Mouse (Mus musculus) bone marrow, adult 2 months (tissue): ENCODE results near the gene Ppp1r17. TPM values are rescaled to one million over a fixed set of nuclear protein-coding genes. Genes with fewer than 3 reads are reported as not detected.

Experiments used
- H3K27ac ChIP-seq: fragments of 200-500 bp; 2 replicates; pipeline ENCODE4 v1.5.1; 2012; ENCODE audit warnings: low read depth, mild to moderate bottlenecking, control low read depth, inconsistent platforms, low read length; ENCODE audit not compliant: control insufficient read depth, poor library complexity, insufficient read depth
- H3K4me1 ChIP-seq: fragments of 200-500 bp; 2 replicates; pipeline ENCODE4 v1.6.1; 2011; ENCODE audit warnings: low read length; ENCODE audit not compliant: control insufficient read depth, insufficient read depth
- H3K4me3 ChIP-seq: fragments of 200-500 bp; replicated peaks from 2 replicates; pipeline ENCODE3; 2011; ENCODE audit warnings: mild to moderate bottlenecking, low read depth, low read length, control low read depth; ENCODE audit not compliant: control insufficient read depth
- CTCF ChIP-seq: fragments of 200-500 bp; IDR thresholded peaks from 2 replicates; pipeline ENCODE4 v1.5.1; 2011; ENCODE audit warnings: low read length, control low read depth; ENCODE audit not compliant: control insufficient read depth, insufficient read depth
- POLR2A ChIP-seq: fragments of 200-500 bp; IDR thresholded peaks from 2 replicates; pipeline ENCODE4 v1.6.1; 2011; ENCODE audit warnings: low read depth, mild to moderate bottlenecking, control low read depth, low read length, borderline replicate concordance; ENCODE audit not compliant: control insufficient read depth
- WGBS: fragments of 180-500 bp; shearing (Covaris S2); methylation state at CpG from one replicate; pipeline ENCODE4 v1.1.7; 2018; 5-methylcytosine and 5-hydroxymethylcytosine counted together
- polyA plus RNA-seq: library from polyadenylated mRNA; stranded (reverse); fragments of >200 nt; gene quantifications from 2 replicates; pipeline ENCODE4 v1.2.4, GENCODE M21; 2011; ENCODE audit warnings: low replicate concordance; ENCODE audit not compliant: missing spikeins, insufficient read depth, insufficient read length

Gene Ppp1r17
- polyA plus RNA-seq, 1 experiment = not detected

DNA sequence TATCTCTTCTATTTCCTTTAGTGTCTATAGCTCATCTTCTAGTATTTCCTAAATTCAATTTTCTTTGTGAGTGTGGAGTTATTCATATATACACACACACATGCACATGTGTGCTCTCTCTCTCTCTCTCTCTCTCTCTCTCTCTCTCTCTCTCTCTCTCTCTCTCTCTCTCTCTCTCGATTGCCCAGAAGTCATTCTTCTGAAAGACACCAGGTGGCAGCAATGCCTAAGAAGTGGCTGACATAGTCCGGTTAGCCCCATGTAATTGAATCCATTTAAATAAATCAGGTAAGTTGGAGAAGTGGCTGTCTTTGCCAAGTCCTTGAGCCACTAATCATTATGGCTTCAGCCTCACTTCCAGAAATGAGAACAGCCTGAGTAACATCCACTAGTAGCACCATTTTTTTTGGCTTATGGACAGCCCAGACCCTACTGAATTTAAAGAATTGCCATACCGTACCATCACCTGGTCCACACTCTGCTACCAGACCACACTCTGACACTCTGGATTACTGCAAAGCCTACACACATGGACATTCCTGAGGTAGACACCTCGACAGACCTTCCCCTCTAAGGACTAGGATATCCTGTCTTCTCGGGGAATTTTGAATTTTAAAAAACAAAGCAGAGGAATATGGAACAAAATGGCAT, 49.5 kb downstream of the Ppp1r17 start:
- Histone ChIP-seq H3K27ac (no peak overlapping the region), H3K4me1 (no peaks in the 10 kb centered on the region), H3K4me3 (no peak overlapping the region)
- WGBS = 32% methylated on average over 5 of the region's 5 CpGs
- TF ChIP-seq POLR2A (no peak), CTCF (no peak)

GRCm38 (mm10) chr6:56068516-56068915, 51.2 kb downstream of the Ppp1r17 start:
- Histone ChIP-seq H3K27ac (no peak overlapping the region), H3K4me3 (no peak overlapping the region), H3K4me1 (no peaks in the 10 kb centered on the region)
- TF ChIP-seq CTCF = no peak

DNA sequence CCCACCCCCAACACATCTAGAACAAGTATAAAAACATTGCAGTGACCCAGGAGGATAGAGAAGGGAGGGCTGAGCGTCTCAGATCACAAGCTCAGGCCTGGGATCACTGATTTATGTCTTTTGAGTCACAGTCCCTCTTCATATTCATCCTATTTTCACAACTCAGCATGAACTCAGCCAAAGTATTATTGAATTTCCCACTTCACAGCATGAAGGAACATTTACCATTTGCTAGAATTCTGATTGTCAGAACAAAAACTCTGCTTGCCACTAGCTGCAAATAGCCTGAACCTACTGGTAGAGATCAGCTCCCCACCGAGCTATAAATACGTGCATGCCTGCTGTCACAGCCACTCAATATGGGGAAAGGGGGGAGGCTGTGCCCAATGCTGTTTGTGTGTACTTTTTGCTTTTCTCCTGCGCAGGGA, 59.1 kb downstream of the Ppp1r17 start:
- Histone ChIP-seq H3K4me3 (no peak overlapping the region), H3K4me1 (no peaks in the 10 kb centered on the region), H3K27ac (no peak overlapping the region)
- WGBS = 68% methylated on average over 4 of the region's 4 CpGs
- TF ChIP-seq POLR2A = no peak
- TF ChIP-seq CTCF = no peak

Other genes with a start within 250 kb of the Ppp1r17 start
- not detected in 2 replicates for gene Itprid1, start 180.6 kb upstream of the Ppp1r17 start, polyA plus RNA-seq